Mouse (Mus musculus) forebrain, embryonic 16.5 days (tissue): ENCODE results near the gene Cxcl17. TPM values are rescaled to one million over a fixed set of nuclear protein-coding genes. Genes with fewer than 3 reads are reported as not detected.
"Not testable (repeated sequence)": the region's sequence is repeated elsewhere in the genome, so short reads cannot be mapped to it uniquely, and the experiment has no call there.

Experiments used
- ATAC-seq: fragments of 200-750 bp; cut with Nextera tagmentation; 2 replicates; pipeline ENCODE4 v1.8.0; 2017; ENCODE audit warnings: mild to moderate bottlenecking, moderate library complexity
- H3K27ac ChIP-seq: fragments of 300-500 bp; sonication (generic); 2 replicates; pipeline ENCODE4 v1.5.1; 2014; ENCODE audit warnings: low read length, control low read depth
- H3K27me3 ChIP-seq: fragments of 300-500 bp; sonication (generic); replicated peaks from 2 replicates; pipeline ENCODE4 v1.6.1; 2014; ENCODE audit warnings: low read length; ENCODE audit not compliant: control insufficient read depth, insufficient read depth
- H3K36me3 ChIP-seq: fragments of 300-500 bp; sonication (generic); 2 replicates; pipeline ENCODE4 v1.6.1; 2014; ENCODE audit not compliant: control insufficient read depth, insufficient read depth
- H3K4me1 ChIP-seq: fragments of 300-500 bp; sonication (generic); replicated peaks from 2 replicates; pipeline ENCODE4 v1.6.1; 2014; ENCODE audit warnings: low read length; ENCODE audit not compliant: control insufficient read depth, insufficient read depth
- H3K4me2 ChIP-seq: fragments of 300-500 bp; sonication (generic); 2 replicates; pipeline ENCODE4 v1.6.1; 2014; ENCODE audit warnings: mild to moderate bottlenecking, low read length, control low read depth
- H3K4me3 ChIP-seq: fragments of 300-500 bp; sonication (generic); replicated peaks from 2 replicates; pipeline ENCODE4 v1.5.1; 2014; ENCODE audit warnings: mild to moderate bottlenecking, low read length, control low read depth
- H3K9ac ChIP-seq: fragments of 300-500 bp; sonication (generic); replicated peaks from 2 replicates; pipeline ENCODE4 v1.6.1; 2014; ENCODE audit warnings: low read depth, low read length, control low read depth
- H3K9me3 ChIP-seq: fragments of 300-500 bp; sonication (generic); 2 replicates; pipeline ENCODE4 v1.6.1; 2016; ENCODE audit warnings: low read length; ENCODE audit not compliant: control insufficient read depth
- WGBS: fragments of 180-500 bp; shearing (Covaris S2); extraction: QIAGEN DNeasy Blood & Tissue Kit; methylation state at CpG from one replicate; pipeline ENCODE4 v1.1.7; 2014; 5-methylcytosine and 5-hydroxymethylcytosine counted together
- polyA plus RNA-seq: library from polyadenylated mRNA; unstranded; fragments of >200 nt; fragmentation: Nextera tagmentation; extraction: Ambion mirVana; gene quantifications from 2 replicates; pipeline ENCODE4 v1.2.1, GENCODE M21; 2015

Cxcl17 gene
- polyA plus RNA-seq, 1 experiment from 2014 or later, result 0.96 TPM

DNA sequence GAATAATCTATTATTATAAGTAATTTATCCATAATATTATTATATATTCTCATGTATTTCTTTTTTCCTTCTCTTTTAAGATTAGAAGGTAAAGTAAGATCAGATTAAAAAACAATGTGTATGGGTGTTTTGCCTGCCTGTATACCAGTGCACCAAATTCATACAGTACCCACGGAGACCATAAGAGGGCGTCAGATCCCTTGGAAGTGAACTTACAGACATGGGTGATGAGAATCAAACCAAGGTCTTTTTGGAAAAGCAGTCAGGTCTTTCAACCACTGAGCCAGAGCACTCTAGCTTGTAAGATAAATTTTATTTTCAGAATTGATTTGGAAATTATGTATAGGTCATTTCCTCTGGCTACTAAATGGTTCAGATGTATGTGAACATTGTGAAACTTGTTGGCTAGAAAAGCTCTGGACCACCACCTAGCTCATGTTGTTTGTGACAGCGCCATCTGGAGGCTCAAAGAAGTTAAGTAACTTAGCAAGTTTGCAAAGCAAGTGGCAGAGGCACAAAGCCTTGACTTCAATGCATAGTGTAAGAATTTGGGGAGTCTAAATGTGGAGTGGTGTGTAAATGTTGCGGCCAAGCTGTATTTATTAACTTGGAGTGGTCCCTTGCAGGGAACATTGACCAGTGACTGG, 3.4 kb downstream of the Cxcl17 start:
- Histone ChIP-seq H3K9ac (no peak overlapping the region), H3K4me1 (no peaks in the 10 kb centered on the region), H3K9me3 (no peaks in the 10 kb centered on the region), H3K27me3 (no peaks in the 10 kb centered on the region), H3K36me3 (no peaks in the 10 kb centered on the region), H3K4me2 (no peak overlapping the region), H3K27ac (no peak overlapping the region), H3K4me3 (no peak overlapping the region)
- ATAC-seq, result no peak
- WGBS, result 45% methylated on average over 4 of the region's 4 CpGs

- Histone ChIP-seq H3K4me3 (no peak overlapping the region), H3K27me3 (no peaks in the 10 kb centered on the region), H3K36me3 (no peaks in the 10 kb centered on the region), H3K27ac (no peak overlapping the region), H3K4me2 (no peak overlapping the region), H3K4me1 (no peaks in the 10 kb centered on the region), H3K9ac (no peak overlapping the region), H3K9me3 (no peaks in the 10 kb centered on the region)
- no peak for ATAC-seq
- 92% methylated on average over 7 of the region's 7 CpGs for WGBS
Observed at GRCm38 (mm10) chr7:25406468-25406867, 6.2 kb downstream of the Cxcl17 start.

GRCm38 (mm10) chr7:25402671-25403101, 10.0 kb downstream of the Cxcl17 start:
- H3K4me3 ChIP-seq, result no peak overlapping the region
- no peak overlapping the region for H3K27ac ChIP-seq
- 0% methylated on average over 2 of the region's 2 CpGs for WGBS
- ATAC-seq, result no peak
- H3K4me1 ChIP-seq, result no peaks in the 10 kb centered on the region
- no peaks in the 10 kb centered on the region for H3K27me3 ChIP-seq
- H3K4me2 ChIP-seq, result no peak overlapping the region
- no peaks in the 10 kb centered on the region for H3K36me3 ChIP-seq
- no peaks in the 10 kb centered on the region for H3K9me3 ChIP-seq
- no peak overlapping the region for H3K9ac ChIP-seq

DNA sequence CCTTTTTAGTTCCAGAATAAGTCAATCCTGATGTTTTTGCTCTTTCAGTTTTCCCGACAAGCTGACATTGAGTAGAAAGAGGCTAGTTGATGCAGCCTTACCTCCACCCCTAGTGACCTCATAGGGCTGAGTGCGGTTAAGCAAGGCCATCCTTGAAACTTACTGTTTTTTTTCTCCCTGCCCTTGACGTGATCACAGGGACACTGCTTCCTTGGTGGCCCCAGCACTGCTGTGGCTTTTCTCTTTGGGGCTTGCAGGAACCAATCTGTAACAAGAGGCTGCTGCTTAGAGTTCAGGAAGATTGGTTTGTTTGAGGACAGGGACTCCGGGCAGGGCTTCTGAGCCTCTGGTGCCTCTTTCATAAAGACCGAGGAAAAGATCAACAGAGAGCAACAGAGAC, 10.7 kb downstream of the Cxcl17 start:
- no peaks in the 10 kb centered on the region for H3K36me3 ChIP-seq
- ATAC-seq, result no peak
- H3K4me3 ChIP-seq, result no peak overlapping the region
- no peak overlapping the region for H3K9ac ChIP-seq
- H3K27ac ChIP-seq, result no peak overlapping the region
- no peak overlapping the region for H3K4me2 ChIP-seq
- no peaks in the 10 kb centered on the region for H3K9me3 ChIP-seq
- H3K4me1 ChIP-seq, result no peaks in the 10 kb centered on the region
- H3K27me3 ChIP-seq, result no peaks in the 10 kb centered on the region
- 30% methylated on average over 5 of the region's 5 CpGs for WGBS

DNA sequence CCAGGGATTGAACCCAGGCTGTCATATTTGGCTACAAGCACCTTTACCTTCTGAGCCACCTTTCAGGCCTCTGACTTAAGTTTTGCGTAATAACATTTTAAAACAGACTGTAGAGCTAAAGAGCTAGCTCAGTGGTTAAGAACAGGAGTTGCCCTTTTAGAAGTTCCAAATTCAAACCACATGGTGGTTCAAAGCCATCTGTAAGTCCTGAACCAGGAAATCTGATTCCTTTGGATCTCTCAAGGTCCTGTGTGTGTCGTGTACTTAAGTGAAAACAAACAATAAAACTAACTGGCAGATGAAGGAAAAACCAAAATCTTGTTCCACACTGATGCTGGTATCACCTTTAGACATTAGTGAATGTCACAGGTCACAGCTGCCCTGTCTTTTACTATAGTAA, 11.1 kb downstream of the Cxcl17 start:
- Histone ChIP-seq H3K9me3 (no peaks in the 10 kb centered on the region), H3K4me3 (no peak overlapping the region), H3K4me2 (no peak overlapping the region), H3K27me3 (no peaks in the 10 kb centered on the region), H3K36me3 (no peaks in the 10 kb centered on the region), H3K4me1 (0 out of 2 replicates have a peak, but pooled peaks cover 2% of the 10 kb centered on the region), H3K27ac (no peak overlapping the region), H3K9ac (no peak overlapping the region)
- no peak for ATAC-seq
- 72% methylated on average over 2 of the region's 2 CpGs for WGBS

DNA sequence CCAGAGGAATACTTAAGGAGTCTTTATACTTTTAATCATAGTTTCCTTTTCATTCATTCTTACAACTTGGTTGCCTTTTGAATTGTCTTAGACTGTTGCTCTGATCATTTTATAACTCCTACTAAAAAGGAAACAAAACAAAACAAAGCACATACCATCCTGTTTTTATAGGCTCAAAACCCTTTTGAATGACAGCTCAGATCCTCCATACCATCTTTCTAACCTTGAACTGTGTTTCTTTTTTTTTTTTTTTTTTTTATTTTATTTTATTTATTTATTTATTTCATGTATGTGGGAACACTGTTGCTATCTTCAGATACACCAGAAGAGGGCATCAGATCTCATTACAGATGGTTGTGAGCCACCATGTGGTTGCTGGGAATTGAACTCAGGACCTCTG, 13.7 kb downstream of the Cxcl17 start:
- not testable (repeated sequence) for H3K9me3 ChIP-seq, H3K4me3 ChIP-seq

DNA sequence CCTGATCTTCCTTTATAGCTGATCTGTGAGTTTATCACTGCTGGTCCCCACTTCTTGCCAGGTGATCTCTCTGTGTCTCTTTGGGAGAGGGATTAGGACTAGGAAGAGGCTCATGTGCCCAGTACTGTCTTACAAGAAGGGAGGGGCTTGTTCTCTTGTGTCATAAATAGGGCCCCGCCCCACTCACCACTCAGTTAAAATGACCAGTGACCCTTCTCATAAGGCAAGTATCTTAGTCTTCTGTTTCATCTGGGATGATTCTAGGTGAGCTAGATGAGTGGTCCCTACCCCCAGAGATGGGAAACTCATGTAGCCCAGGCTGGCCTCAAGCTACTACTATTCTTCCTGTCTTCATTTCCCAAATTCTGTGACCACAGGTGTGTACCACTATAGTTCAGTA, 14.1 kb downstream of the Cxcl17 start, which contains the start of gene Lipe:
TSS of gene Lipe (minus strand) at position 101 of the 400 bp plus-strand sequence.
- peaks cover 19% of the 10 kb centered on the region for H3K4me1 ChIP-seq
- no peaks in the 10 kb centered on the region for H3K36me3 ChIP-seq
- no peak within 1 kb of the TSS for H3K9ac ChIP-seq
- H3K4me2 ChIP-seq, result no peak within 1 kb of the TSS
- H3K9me3 ChIP-seq, result no peaks in the 10 kb centered on the region
- no peak for ATAC-seq
- no peak within 1 kb of the TSS for H3K4me3 ChIP-seq
- WGBS, result 89% methylated on average over 1 of the region's 1 CpGs
- no peak within 1 kb of the TSS for H3K27ac ChIP-seq
- no peaks in the 10 kb centered on the region for H3K27me3 ChIP-seq

More for the DNA sequence above, 13.7 kb downstream of the Cxcl17 start:
- H3K4me1 ChIP-seq, result peaks cover 15% of the 10 kb centered on the region
- H3K4me2 ChIP-seq, H3K27me3 ChIP-seq, H3K36me3 ChIP-seq, H3K27ac ChIP-seq, ATAC-seq, H3K9ac ChIP-seq: not testable (repeated sequence)

GRCm38 (mm10) chr7:25396621-25397020, 16.1 kb downstream of the Cxcl17 start:
- no peaks in the 10 kb centered on the region for H3K36me3 ChIP-seq
- no peak overlapping the region; the same call in 1 of the 2 replicates for H3K4me3 ChIP-seq
- H3K4me2 ChIP-seq, result peak overlapping the region; percentile 77
- no peak overlapping the region; the same call in 1 of the 2 replicates for H3K9ac ChIP-seq
- peak; percentile 0; the same call in 1 of the 2 replicates for ATAC-seq
- H3K4me1 ChIP-seq, result peaks cover 28% of the 10 kb centered on the region
- H3K9me3 ChIP-seq, result no peaks in the 10 kb centered on the region
- H3K27me3 ChIP-seq, result no peaks in the 10 kb centered on the region
- WGBS, result 89% methylated on average over 14 of the region's 14 CpGs
- no peak overlapping the region for H3K27ac ChIP-seq

DNA sequence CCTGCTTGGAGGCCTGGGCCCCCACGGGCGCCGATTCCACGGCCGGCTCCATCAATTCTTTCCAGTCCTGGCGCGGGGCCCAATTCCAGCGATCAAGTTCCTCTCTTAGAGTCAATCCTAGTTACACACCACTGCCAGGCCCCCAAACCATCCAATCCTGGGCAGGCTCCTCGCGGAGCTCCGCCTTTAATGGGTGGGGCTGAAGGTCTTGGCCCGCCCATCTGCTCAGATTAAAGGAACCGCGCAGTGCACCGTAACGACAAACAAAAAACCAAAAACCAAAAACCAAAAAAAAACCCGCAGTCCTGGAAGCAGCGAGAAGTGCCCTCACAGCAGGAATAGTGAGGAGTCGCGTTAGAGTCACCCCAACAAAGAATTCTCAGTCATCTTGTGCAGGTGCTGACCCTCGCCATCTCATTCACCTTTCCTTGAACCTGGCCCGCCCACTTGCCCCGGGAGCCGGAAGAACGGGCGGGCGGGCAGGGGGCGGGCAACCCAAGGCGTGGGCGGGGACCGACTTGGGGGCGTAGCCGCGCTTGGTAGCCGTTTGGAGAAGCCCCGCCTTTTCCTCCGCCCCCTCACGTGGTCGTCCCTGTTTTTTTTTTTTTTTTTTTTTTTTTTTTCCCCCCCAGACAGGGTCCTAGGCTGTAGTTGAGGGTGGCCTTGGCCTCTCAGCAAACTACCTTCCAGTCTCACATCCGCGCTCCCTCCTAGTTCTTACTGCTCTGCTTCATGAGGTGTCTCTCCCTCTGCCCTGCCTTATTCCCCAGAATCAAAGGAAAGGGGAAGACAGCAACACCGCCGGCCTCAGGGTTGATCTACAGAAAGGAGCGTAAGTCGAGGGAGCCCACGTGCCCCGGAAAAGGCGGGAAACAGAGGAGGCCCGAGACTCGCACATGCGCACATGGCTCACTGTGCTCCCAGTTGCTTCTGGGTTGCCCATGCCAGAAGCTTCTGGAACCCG, 16.8 kb downstream of the Cxcl17 start:
- Histone ChIP-seq H3K9ac (peak overlapping the region; percentile 66), H3K9me3 (no peaks in the 10 kb centered on the region), H3K4me2 (peak overlapping the region; percentile 77), H3K4me1 (peaks cover 28% of the 10 kb centered on the region), H3K36me3 (no peaks in the 10 kb centered on the region), H3K27ac (peak overlapping the region; percentile 82), H3K4me3 (peak overlapping the region; percentile 56), H3K27me3 (no peaks in the 10 kb centered on the region)
- WGBS, result 6% methylated on average over 47 of the region's 52 CpGs
- peak; percentile 98 for ATAC-seq
